Mouse (Mus musculus) hematopoietic stem cell, adult 5-6 weeks (primary cell): ENCODE data around the gene Rasgrp4. TPM values are rescaled to one million over a fixed set of nuclear protein-coding genes. Genes with fewer than 3 reads are reported as not detected.
"Not testable (repeated sequence)": the region's sequence is repeated elsewhere in the genome, so short reads cannot be mapped to it uniquely, and the experiment has no call there.

Source experiments
- ATAC-seq, 2 experiments: fragments of 125-278 bp in 1 of 2; replicated peaks in 1 of 2; 2 replicates each; pipeline ENCODE4 v1.8.0; 2016 to 2017; ENCODE audit warnings: inconsistent platforms in 2 of 2, mild to moderate bottlenecking in 2 of 2, moderate number of reproducible peaks in 2 of 2, low read depth in 1 of 2, moderate TSS enrichment in 1 of 2; ENCODE audit not compliant: low FRiP score in 2 of 2, poor library complexity in 2 of 2, severe bottlenecking in 2 of 2, insufficient read depth in 1 of 2, low TSS enrichment in 1 of 2
- total RNA-seq: library from RNA; stranded (forward); fragments of 172-1452, 232-1000 nt; gene quantifications from 2 replicates; pipeline ENCODE4 v1.2.3, GENCODE M21; 2017

The Rasgrp4 gene
- total RNA-seq, 1 experiment from 2014 or later = 1.9 TPM

GRCm38 (mm10) chr7:29169231-29170065 is 34.8 kb downstream of the Rasgrp4 start:
- ATAC-seq = peak; percentile 55 to 68

DNA sequence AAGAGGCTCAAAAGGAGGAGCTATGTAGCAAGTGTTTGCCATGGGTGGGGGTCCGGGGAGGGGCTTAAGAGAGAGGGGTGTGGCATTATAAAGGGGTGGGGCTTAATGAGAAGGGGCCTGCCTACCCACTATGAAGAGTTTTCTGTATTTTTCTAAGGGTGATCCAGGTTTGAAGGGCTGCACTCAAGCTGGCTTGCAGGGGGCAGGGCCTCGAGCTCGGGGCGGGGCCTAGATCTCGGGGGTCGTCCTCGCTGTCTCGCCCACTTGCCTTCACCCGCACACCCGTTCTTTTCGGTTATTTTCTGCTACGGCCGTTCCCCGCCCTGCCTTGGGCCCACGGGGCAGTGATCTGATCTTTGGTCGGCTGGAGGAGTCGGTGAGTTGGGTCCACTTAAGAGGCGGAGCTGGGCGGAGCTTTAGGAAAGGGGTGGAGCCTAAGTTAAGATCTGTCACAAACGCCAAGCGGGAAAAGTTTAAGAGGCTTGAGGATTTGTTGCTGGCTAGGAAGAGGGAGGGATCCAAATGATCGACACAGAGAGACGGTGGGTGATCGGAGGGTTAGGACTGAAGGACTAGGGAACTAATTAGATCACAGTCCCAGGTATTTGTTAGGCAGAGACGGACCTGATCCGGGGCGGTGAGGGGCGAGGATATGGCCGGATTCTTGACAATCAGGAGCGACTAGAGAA is 35.6 kb downstream of the Rasgrp4 start, which contains the start of the genes Ggn and Spred3:
TSS of gene Ggn (plus strand) at position 145 of the 689 bp plus-strand sequence.
TSS of gene Spred3 (minus strand) at position 346 of the 689 bp plus-strand sequence.
- ATAC-seq = peak; percentile 57 to 60

DNA sequence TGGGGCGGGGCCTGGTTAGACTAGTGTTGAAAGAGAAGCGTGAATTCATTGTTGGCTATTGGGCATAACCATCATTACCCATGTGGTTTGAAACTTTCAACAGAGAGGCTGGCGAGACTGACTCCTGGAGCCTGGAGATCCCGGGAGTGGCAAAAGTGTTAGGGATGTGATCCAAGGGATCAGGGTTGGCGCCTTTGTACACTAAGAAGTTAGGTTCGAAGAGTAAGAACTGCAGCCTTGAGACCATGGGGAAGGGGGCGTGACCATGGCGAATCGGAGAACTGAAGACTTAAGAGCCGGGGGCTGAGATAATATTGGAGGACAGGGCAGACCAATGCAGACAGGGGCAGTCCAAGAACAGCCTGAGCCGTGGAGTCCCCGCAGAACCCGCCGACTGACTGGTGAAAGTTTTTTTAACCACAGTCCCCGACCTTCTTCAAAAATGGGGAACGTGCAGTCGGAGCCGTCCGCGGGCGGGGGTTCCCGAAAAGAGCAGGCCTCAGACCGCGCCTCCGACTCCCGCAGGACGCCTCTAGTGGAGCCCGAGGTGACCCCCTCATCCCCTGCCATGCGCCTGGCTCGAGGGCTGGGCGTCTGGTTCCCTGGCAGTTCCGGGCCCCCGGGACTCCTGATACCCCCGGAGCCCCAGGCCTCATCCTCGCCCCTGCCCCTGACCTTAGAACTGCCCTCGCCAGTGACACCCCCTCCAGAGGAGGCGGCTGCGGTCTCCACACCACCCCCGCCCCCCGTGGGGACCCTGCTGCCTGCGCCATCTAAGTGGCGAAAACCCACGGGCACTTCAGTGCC is 36.3 kb downstream of the Rasgrp4 start:
- ATAC-seq = peak; percentile 37 to 39; a peak in 3 of 4 replicates

DNA sequence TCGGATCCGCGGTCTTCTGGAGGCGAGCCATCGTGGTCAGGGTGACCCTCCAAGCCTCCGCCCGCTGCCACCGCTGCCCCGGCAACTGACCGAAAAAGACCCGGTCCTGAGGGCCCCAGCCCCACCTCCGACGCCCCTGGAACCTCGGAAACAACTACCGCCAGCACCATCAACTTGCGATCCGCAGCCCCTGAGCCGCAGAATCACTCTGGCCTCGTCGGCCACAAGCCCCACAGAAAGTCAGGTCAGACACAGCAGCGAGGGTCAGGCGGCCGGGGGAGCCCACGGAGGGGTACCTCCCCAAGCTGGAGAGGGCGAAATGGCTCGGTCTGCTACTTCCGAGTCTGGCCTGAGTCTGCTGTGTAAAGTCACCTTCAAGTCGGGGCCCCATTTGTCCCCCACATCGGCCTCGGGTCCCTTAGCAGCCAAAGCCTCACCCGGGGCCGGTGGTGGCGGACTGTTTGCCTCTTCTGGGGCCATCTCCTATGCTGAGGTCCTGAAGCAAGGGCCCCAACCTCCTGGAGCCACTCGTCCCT is 37.0 kb downstream of the Rasgrp4 start:
- ATAC-seq = no peak

DNA sequence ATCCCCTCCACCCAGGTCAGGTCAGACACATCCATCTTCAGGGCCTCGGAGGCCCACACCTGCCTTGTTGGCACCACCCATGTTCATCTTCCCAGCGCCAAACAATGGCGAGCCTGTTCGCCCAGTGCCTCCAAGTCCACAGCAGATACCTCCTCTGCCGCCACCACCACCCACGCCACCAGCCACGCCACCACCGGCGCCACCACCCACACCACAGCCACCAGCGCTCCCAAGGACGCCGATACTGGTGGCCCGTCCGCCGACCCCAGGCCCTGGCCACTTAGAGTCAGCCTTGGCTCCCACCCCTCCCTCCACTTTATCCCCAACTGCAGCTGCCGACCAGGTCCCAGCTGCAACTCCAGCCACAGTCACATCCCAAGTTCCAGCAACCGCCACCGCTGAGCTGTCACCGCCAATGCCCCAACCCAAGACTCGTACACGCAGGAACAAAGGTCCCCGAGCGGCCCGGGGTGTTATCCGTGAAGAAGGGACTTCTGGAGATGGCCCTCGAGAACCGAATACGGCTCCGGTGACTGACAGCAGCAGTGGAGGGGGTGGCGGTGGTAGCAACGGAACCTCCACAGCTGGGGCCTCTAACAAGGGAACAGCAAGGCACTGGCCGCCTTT is 37.9 kb downstream of the Rasgrp4 start:
- ATAC-seq = no peak

DNA sequence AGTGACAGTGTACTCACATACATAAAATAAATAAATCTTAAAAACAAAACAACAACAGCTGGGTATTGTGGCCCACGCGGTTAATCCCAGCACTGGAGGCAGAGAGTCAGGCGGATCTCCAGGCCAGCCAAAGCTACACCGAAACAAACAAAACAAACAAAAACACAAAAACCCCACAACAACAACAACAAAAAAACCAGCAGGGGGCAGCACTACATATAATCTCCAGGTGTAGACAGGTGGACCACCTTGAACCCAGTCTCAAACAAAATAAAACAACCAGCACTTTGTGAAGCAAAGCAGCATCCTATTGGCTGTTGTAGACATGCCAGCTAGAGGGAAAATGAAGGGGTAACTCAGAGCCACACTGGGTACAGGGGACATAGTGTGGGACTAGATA is 43.5 kb downstream of the Rasgrp4 start:
- ATAC-seq = no peak

GRCm38 (mm10) chr7:29179323-29179722 is 44.7 kb downstream of the Rasgrp4 start:
- no peak; a peak in 1 of 4 replicates for ATAC-seq

DNA sequence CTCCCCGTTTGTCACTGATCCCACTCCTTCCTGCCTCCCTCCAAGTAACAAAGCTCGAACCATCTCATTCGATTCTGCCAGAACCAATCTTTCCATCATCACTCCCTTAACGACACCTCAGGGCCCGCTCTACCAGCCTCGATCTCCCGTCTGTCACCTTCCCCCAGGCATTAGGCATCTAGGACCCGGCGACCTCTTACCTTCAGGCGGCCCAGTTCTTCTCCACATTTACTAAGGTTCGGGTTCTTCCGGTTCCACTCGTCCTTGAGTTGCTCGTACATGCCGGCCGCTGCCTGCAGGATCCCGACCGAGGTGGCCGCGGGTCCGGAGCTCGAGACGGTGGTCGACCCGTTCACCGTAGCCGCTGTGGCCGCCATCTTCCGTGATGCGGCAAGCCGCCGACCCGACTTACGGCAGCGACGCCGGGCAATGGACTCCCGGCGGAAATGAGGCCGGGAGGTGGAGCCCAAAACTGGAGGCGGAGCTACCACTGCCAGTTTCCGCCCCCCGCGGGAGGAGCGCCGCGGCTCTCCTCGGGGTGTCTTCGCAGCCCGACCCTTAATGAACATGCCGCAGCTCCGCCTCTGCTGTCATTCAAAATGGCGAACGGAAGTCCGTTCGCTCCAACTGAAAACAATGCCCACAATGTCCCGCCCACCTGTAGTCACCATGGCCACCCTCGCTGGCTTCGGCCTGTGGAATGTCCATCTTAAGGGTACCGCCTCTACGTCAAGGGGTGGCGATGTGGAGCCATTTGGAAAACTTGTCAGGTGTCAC is 45.6 kb downstream of the Rasgrp4 start, which contains the start of gene Psmd8:
TSS of gene Psmd8 (minus strand) at position 625 of the 777 bp plus-strand sequence.
- peak; percentile 96 to 97 for ATAC-seq

DNA sequence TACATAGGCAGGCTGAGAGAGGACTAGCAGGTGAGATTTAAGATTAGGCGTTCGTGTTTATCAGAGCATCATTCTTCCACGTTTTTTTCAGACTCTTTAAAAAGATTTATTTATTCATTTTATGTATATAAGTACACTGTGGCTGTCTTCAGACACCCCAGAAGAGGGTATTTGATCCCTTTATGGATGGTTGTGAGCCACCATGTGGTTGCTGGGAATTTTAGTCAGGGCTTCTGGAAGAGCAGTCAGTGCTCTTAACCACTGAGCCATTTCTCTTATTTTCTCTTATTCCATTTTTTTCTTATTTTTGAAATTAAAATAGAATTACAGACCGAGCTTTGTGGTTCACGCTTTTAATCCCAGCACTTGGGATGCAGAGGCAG is 46.2 kb downstream of the Rasgrp4 start:
- ATAC-seq = no peak

GRCm38 (mm10) chr7:29181323-29181722 is 46.7 kb downstream of the Rasgrp4 start:
- not testable (repeated sequence) for ATAC-seq

DNA sequence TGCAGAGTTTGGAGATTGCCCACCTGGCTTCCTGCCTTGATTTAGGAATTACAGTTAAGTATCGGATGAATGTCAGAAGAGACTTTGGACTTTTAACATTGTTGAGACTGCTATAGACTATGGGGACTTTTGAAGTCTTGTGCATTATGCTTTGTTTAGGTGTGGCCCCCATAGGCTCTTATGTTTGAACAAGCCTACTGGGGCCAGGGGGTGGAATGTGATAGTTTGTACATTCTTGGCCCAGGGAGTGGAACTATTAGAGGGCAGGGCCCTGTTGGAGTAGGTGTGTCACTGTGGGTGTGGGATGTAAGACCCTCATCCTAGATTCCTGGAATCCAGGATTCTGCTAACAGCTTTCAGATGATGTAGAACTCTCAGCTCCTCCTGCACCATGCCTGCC is 59.6 kb downstream of the Rasgrp4 start:
- ATAC-seq = not testable (repeated sequence)

DNA sequence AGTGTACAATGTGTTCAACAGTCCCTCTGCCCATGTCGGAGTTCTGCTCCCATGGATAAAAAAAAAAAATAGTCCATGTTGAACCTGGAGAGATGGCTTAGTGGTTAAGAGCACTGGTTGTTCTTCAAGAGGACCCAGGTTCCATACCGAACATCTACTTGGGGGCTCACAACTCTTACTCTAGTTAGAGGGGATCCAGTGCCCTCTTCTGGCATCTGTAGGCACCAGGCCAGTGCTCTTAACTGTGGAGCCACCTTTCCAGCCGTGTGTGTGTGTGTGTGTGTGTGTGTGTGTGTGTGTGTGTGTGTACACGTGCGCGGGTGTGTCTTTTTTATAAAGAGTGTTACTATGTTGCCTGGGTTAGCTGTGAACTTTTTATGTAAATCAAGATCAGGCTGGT is 67.9 kb downstream of the Rasgrp4 start:
- no peak for ATAC-seq

Other genes starting within 250 kb of the Rasgrp4 start
- gene Actn4, start 172.5 kb upstream of the Rasgrp4 start, total RNA-seq = 38.5 and 43.5 TPM in 2 replicates
- gene Eif3k, start 153.0 kb upstream of the Rasgrp4 start, total RNA-seq = 321 and 414 TPM in 2 replicates
- 63.0 and 69.6 TPM in 2 replicates for gene Map4k1, start 152.8 kb upstream of the Rasgrp4 start, total RNA-seq
- gene Ryr1, start 9.7 kb upstream of the Rasgrp4 start, total RNA-seq = 0.19 and 0.25 TPM in 2 replicates
- gene Fam98c, start 21.4 kb downstream of the Rasgrp4 start, total RNA-seq = 26.5 and 29.1 TPM in 2 replicates
- gene Ggn, start 35.4 kb downstream of the Rasgrp4 start, total RNA-seq = 0.63 and 1.5 TPM in 2 replicates
- gene Spred3, start 35.6 kb downstream of the Rasgrp4 start, total RNA-seq = 5.3 and 5.6 TPM in 2 replicates
- 141 and 144 TPM in 2 replicates for gene Psmd8, start 45.9 kb downstream of the Rasgrp4 start, total RNA-seq
- gene Catsperg1, start 79.2 kb downstream of the Rasgrp4 start, total RNA-seq = 0.79 and 1.3 TPM in 2 replicates
- 2.3 and 2.8 TPM in 2 replicates for gene Kcnk6, start 97.7 kb downstream of the Rasgrp4 start, total RNA-seq
- 17.8 and 19.9 TPM in 2 replicates for gene Yif1b, start 103.5 kb downstream of the Rasgrp4 start, total RNA-seq
- gene 2200002D01Rik, start 113.6 kb downstream of the Rasgrp4 start, total RNA-seq = 0.55 and 1.1 TPM in 2 replicates
- gene Spint2, start 147.1 kb downstream of the Rasgrp4 start, total RNA-seq = 37.8 and 43.6 TPM in 2 replicates
- gene Ppp1r14a, start 154.5 kb downstream of the Rasgrp4 start, total RNA-seq = 1.6 TPM in 1 of 2 replicates, not detected in the other
- gene Dpf1, start 169.1 kb downstream of the Rasgrp4 start, total RNA-seq = 0.05 and 0.38 TPM in 2 replicates